ENCODE assay signal across 7 mouse cellular contexts in the genomic region with DNA sequence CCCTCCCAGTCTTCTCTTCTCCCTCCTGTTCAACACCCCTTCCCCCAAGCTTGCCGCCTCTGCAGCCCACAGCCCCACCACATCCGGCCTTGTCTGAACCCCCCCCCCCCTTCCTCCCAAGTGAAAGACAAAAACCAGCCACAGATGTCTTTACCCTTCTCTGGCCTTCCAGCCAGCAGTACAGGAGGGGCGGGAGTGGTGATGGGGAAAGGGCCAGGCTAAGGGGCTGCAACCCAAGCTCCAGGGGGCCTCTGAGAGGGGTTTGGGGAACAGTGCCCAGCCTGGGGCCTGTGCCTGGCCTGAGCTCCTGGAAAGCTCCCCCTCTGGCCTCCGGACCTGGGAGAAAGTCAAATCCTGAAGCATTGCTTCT. TPM values are rescaled to one million over a fixed set of nuclear protein-coding genes. Genes with fewer than 3 reads are reported as not detected.
A peak's percentile ranks its signal among the peaks of the same experiment; 100 is the strongest.
DNase-seq lines count a peak whose midpoint lies in the region; ATAC-seq lines count a peak whose summit lies in the region.

No protein-coding gene starts in this region.

- no peak overlapping the region for H3K4me3 ChIP-seq in midbrain, embryonic 11.5 days (ENCODE audit: low read depth, low read length)
- H3K4me3 ChIP-seq in midbrain, embryonic 15.5 days = no peak overlapping the region
- no peak overlapping the region for H3K4me3 ChIP-seq in forebrain, embryonic 13.5 days
- H3K4me3 ChIP-seq in liver, embryonic 11.5 days (ENCODE audit: low read depth, low read length) = no peak overlapping the region

- H3K27ac ChIP-seq in midbrain, embryonic 11.5 days (ENCODE audit: low read depth, low read length) = peak overlapping the region; percentile 68
- no peak overlapping the region for H3K27ac ChIP-seq in midbrain, embryonic 15.5 days
- peak overlapping the region; percentile 68; the same call in 1 of the 2 replicates for H3K27ac ChIP-seq in forebrain, embryonic 13.5 days
- peak overlapping the region; percentile 81 for H3K27ac ChIP-seq in liver, embryonic 11.5 days (ENCODE audit: low read depth, low read length)

- no peaks in the 10 kb centered on the region for H3K9me3 ChIP-seq in midbrain, embryonic 11.5 days (ENCODE audit: control insufficient read depth, low read length)
- H3K9me3 ChIP-seq in midbrain, embryonic 15.5 days = no peaks in the 10 kb centered on the region
- no peaks in the 10 kb centered on the region for H3K9me3 ChIP-seq in forebrain, embryonic 13.5 days (replicated peaks)
- no peaks in the 10 kb centered on the region for H3K9me3 ChIP-seq in liver, embryonic 11.5 days (ENCODE audit: control insufficient read depth, low read length)

- WGBS in midbrain, embryonic 11.5 days = 35% methylated on average over 4 of the region's 4 CpGs
- 43% methylated on average over 3 of the region's 4 CpGs for WGBS in midbrain, embryonic 15.5 days
- WGBS in forebrain, embryonic 13.5 days = 61% methylated on average over 2 of the region's 4 CpGs
- 10% methylated on average over 3 of the region's 4 CpGs for WGBS in liver, embryonic 11.5 days

- H3K36me3 ChIP-seq in midbrain, embryonic 11.5 days (ENCODE audit: control insufficient read depth, insufficient read depth, low read length) = no peaks in the 10 kb centered on the region
- no peaks in the 10 kb centered on the region for H3K36me3 ChIP-seq in midbrain, embryonic 15.5 days (replicated peaks)
- no peaks in the 10 kb centered on the region for H3K36me3 ChIP-seq in forebrain, embryonic 13.5 days (ENCODE audit: poor library complexity, severe bottlenecking)
- H3K36me3 ChIP-seq in liver, embryonic 11.5 days (ENCODE audit: control insufficient read depth, insufficient read depth, low read length) = no peaks in the 10 kb centered on the region

- DNase-seq in midbrain, embryonic 11.5 days (ENCODE audit: low spot score, missing footprints) = no peak
- no peak for DNase-seq in liver, embryonic 11.5 days (ENCODE audit: low spot score)
- DNase-seq in thymus, postnatal 25 days = peak; percentile 84
- DNase-seq in urinary bladder, postnatal 14 days (ENCODE audit: low spot score) = no peak

- no peak overlapping the region for H3K4me2 ChIP-seq in midbrain, embryonic 11.5 days
- no peak overlapping the region for H3K4me2 ChIP-seq in midbrain, embryonic 15.5 days
- no peak overlapping the region for H3K4me2 ChIP-seq in forebrain, embryonic 13.5 days
- H3K4me2 ChIP-seq in liver, embryonic 11.5 days = peak overlapping the region; percentile 17; the same call in 1 of the 2 replicates

- H3K9ac ChIP-seq in midbrain, embryonic 11.5 days (ENCODE audit: low read length) = no peak overlapping the region
- H3K9ac ChIP-seq in midbrain, embryonic 15.5 days = no peak overlapping the region
- no peak overlapping the region for H3K9ac ChIP-seq in forebrain, embryonic 13.5 days
- H3K9ac ChIP-seq in liver, embryonic 11.5 days (ENCODE audit: low read depth, low read length) = no peak overlapping the region

- H3K27me3 ChIP-seq in midbrain, embryonic 11.5 days (ENCODE audit: control insufficient read depth, insufficient read depth, low read length) = no peaks in the 10 kb centered on the region
- no peaks in the 10 kb centered on the region for H3K27me3 ChIP-seq in midbrain, embryonic 15.5 days (replicated peaks)
- no peaks in the 10 kb centered on the region for H3K27me3 ChIP-seq in forebrain, embryonic 13.5 days
- peaks cover 11% of the 10 kb centered on the region for H3K27me3 ChIP-seq in liver, embryonic 11.5 days (replicated peaks; ENCODE audit: control insufficient read depth, insufficient read depth, low read length)

- peaks cover 17% of the 10 kb centered on the region for H3K4me1 ChIP-seq in midbrain, embryonic 11.5 days (ENCODE audit: control insufficient read depth, insufficient read depth, low read length)
- peaks cover 13% of the 10 kb centered on the region for H3K4me1 ChIP-seq in midbrain, embryonic 15.5 days
- peaks cover 29% of the 10 kb centered on the region for H3K4me1 ChIP-seq in forebrain, embryonic 13.5 days
- H3K4me1 ChIP-seq in liver, embryonic 11.5 days (replicated peaks; ENCODE audit: control insufficient read depth, insufficient read depth, low read length) = peaks cover 46% of the 10 kb centered on the region

- peak; percentile 43 for ATAC-seq in midbrain, embryonic 11.5 days (ENCODE audit: low FRiP score)
- no peak for ATAC-seq in midbrain, embryonic 15.5 days (replicated peaks)
- ATAC-seq in forebrain, embryonic 13.5 days = no peak
- peak; percentile 21; the same call in 1 of the 2 replicates for ATAC-seq in liver, embryonic 11.5 days (replicated peaks; ENCODE audit: low FRiP score)
- ATAC-seq in cerebellum, adult (ENCODE audit: insufficient number of reproducible peaks, low FRiP score, low TSS enrichment) = no peak

RNA-seq across cellular contexts. Expression of a gene that starts 7.0 kb away (rescaled TPM):
- polyA plus RNA-seq in midbrain, embryonic 11.5 days (2014; fragmentation: Nextera tagmentation; extraction: Ambion mirVana) = 0.41 TPM in 1 of 2 replicates, not detected in the other
- 0.09 TPM in 1 of 2 replicates, not detected in the other for polyA plus RNA-seq in midbrain, embryonic 15.5 days (2015; fragmentation: Nextera tagmentation; extraction: Ambion mirVana)
- polyA plus RNA-seq in forebrain, embryonic 13.5 days (2015; fragmentation: Nextera tagmentation; extraction: Ambion mirVana) = 0.14 TPM in 1 of 2 replicates, not detected in the other
- polyA plus RNA-seq in liver, embryonic 11.5 days (2014; fragmentation: Nextera tagmentation; extraction: Ambion mirVana) = 0.36 and 0.58 TPM in 2 replicates

RNA-seq across cellular contexts. Expression of a gene that starts 58.8 kb away (rescaled TPM):
- 0.23 and 0.67 TPM in 2 replicates for polyA plus RNA-seq in midbrain, embryonic 11.5 days (2014; fragmentation: Nextera tagmentation; extraction: Ambion mirVana)
- polyA plus RNA-seq in midbrain, embryonic 15.5 days (2015; fragmentation: Nextera tagmentation; extraction: Ambion mirVana) = 0.09 TPM in 1 of 2 replicates, not detected in the other
- polyA plus RNA-seq in forebrain, embryonic 13.5 days (2015; fragmentation: Nextera tagmentation; extraction: Ambion mirVana) = not detected in 2 replicates
- 0.21 TPM in 1 of 2 replicates, not detected in the other for polyA plus RNA-seq in liver, embryonic 11.5 days (2014; fragmentation: Nextera tagmentation; extraction: Ambion mirVana)

Comparison
In these comparisons a context has a peak if more than half of its experiments do, and no peak if none do; other contexts are left out.
1. ATAC-seq: peak in midbrain, embryonic 11.5 days (single experiment) and liver, embryonic 11.5 days (single experiment); none in midbrain, embryonic 15.5 days (single experiment), forebrain, embryonic 13.5 days (single experiment) and cerebellum, adult (single experiment).